Mouse (Mus musculus) limb, embryonic 14.5 days (tissue): ENCODE measurements around the gene Vmn1r40. TPM values are rescaled to one million over a fixed set of nuclear protein-coding genes. Genes with fewer than 3 reads are reported as not detected.
A peak's percentile ranks its signal among the peaks of the same experiment; 100 is the strongest.

Experiments
- ATAC-seq: fragments of 200-750 bp; cut with Nextera tagmentation; 2 replicates; pipeline ENCODE4 v1.8.0; 2017; ENCODE audit warnings: low read depth, moderate number of reproducible peaks, moderate TSS enrichment; ENCODE audit not compliant: low FRiP score
- DNase-seq: peaks from one replicate; pipeline ENCODE4 v3.0.0-alpha.2; 2015; ENCODE audit warnings: low spot score
- H3K27ac ChIP-seq: fragments of 300-500 bp; sonication (generic); replicated peaks from 2 replicates; pipeline ENCODE4 v1.5.1; 2014; ENCODE audit warnings: low read depth, mild to moderate bottlenecking, low read length, moderate library complexity, mixed read lengths
- H3K27me3 ChIP-seq: fragments of 300-500 bp; sonication (generic); 2 replicates; pipeline ENCODE4 v1.6.1; 2014; ENCODE audit warnings: low read length, mixed read lengths; ENCODE audit not compliant: control insufficient read depth, insufficient read depth
- H3K36me3 ChIP-seq: fragments of 300-500 bp; sonication (generic); 2 replicates; pipeline ENCODE4 v1.6.1; 2014; ENCODE audit warnings: mild to moderate bottlenecking, low read length, moderate library complexity, mixed read lengths; ENCODE audit not compliant: control insufficient read depth, insufficient read depth
- H3K4me1 ChIP-seq: fragments of 300-500 bp; sonication (generic); 2 replicates; pipeline ENCODE4 v1.6.1; 2014; ENCODE audit warnings: antibody characterized with exemption, low read length, mixed read lengths; ENCODE audit not compliant: control insufficient read depth, insufficient read depth
- H3K4me2 ChIP-seq: fragments of 300-500 bp; sonication (generic); replicated peaks from 2 replicates; pipeline ENCODE4 v1.6.1; 2014; ENCODE audit warnings: low read depth, mild to moderate bottlenecking, low read length, moderate library complexity; ENCODE audit not compliant: severe bottlenecking
- H3K4me3 ChIP-seq: fragments of 300-500 bp; sonication (generic); replicated peaks from 2 replicates; pipeline ENCODE4 v1.5.1; 2014; ENCODE audit warnings: low read length
- H3K9ac ChIP-seq: fragments of 300-500 bp; sonication (generic); 2 replicates; pipeline ENCODE4 v1.6.1; 2014; ENCODE audit warnings: mild to moderate bottlenecking, low read depth, low read length, moderate library complexity; ENCODE audit not compliant: severe bottlenecking
- H3K9me3 ChIP-seq: fragments of 300-500 bp; sonication (generic); 2 replicates; pipeline ENCODE4 v1.6.1; 2016; ENCODE audit warnings: low read length; ENCODE audit not compliant: control insufficient read depth
- POLR2A ChIP-seq: fragments of 200-500 bp; IDR thresholded peaks from 2 replicates; pipeline ENCODE4 v1.8.0; 2012; ENCODE audit warnings: inconsistent platforms, mild to moderate bottlenecking, moderate library complexity, borderline replicate concordance; ENCODE audit not compliant: insufficient read depth, insufficient read length; ENCODE audit errors: extremely low read depth
- WGBS: fragments of 180-500 bp; shearing (Covaris S2); extraction: QIAGEN DNeasy Blood & Tissue Kit; methylation state at CpG from one replicate; pipeline ENCODE4 v1.1.7; 2014; 5-methylcytosine and 5-hydroxymethylcytosine counted together
- polyA plus RNA-seq, 2 experiments: library from polyadenylated mRNA; depleted of rRNA in 1 of 2; stranded (reverse) in 1 of 2; unstranded in 1 of 2; fragments of >200 nt; fragmentation: Nextera tagmentation in 1 of 2; extraction: Ambion mirVana in 1 of 2; gene quantifications; 2 replicates each; pipeline versions ENCODE4 v1.2.1 to v1.2.3; 2012 to 2014

Vmn1r40 gene
- polyA plus RNA-seq, 2 experiments: not detected

DNA sequence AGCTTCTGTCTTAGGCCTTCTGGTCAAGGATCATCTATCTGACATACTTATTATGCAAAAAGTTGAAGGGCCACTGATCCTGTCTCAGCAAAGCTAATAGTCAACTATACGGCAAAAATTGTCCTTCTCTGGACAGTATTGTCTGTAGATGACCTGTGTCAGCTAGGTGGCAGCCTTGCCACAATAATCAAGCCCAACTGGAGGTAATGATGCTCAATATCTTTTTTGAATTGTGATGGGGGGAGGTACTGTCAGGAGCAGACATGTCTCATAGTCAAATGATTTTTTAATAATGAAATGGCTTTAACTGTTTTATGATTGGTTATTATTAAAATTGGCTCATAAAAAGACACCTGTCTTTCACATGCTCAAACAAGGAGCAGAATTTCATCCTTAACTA lies 23.1 kb upstream of the Vmn1r40 start:
- ATAC-seq (no peak), DNase-seq (peak; percentile 29)
- Histone ChIP-seq H3K4me2 (no peak overlapping the region), H3K4me3 (no peak overlapping the region), H3K36me3 (no peaks in the 10 kb centered on the region), H3K9me3 (no peaks in the 10 kb centered on the region), H3K27me3 (no peaks in the 10 kb centered on the region), H3K4me1 (no peaks in the 10 kb centered on the region), H3K27ac (no peak overlapping the region), H3K9ac (no peak overlapping the region)
- WGBS: 64% methylated on average over 1 of the region's 1 CpGs
- TF ChIP-seq POLR2A: no peak

DNA sequence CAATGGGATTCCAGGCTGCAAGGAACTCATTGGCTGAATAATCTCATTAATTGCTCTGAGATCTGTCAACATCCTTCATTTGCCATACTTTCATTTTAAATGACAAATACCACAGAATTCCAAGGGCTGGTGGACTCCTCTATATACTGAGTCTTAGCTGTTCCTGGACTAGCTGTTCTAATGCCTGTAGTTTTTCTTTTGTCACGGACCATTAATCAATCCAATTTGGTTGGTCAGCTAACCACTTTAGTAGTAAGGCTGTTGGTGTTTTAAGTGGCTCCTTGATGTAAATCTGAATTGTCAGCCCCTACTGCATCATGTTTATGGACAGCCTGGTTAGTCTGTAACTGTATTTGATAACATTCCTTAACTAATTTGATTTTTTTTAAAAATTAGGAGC lies 20.2 kb upstream of the Vmn1r40 start:
- Histone ChIP-seq H3K27ac (no peak overlapping the region), H3K4me3 (no peak overlapping the region), H3K9me3 (no peaks in the 10 kb centered on the region), H3K36me3 (no peaks in the 10 kb centered on the region), H3K4me2 (no peak overlapping the region), H3K9ac (no peak overlapping the region), H3K4me1 (no peaks in the 10 kb centered on the region), H3K27me3 (no peaks in the 10 kb centered on the region)
- ATAC-seq (no peak), DNase-seq (no peak)
- TF ChIP-seq POLR2A: no peak
- 71% methylated on average over 1 of the region's 1 CpGs for WGBS

DNA sequence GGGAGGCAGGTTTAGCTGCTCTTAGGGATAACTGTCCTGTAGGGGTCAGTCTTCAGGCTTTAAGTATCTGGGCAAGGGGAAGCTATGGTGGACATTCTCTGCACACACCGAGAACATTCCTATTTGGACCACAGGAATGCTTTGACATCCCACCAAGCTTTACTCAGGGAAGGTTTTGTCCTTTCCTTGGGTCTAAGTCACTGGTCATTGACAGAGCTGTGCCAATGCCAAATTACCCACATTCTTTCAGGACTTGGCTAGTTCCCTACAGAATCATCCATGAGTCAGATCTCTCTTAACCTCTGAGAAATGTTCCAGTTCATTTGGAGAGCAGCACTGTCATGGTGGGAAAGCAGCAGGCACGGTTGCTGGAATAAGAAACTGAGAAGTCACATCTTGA lies 716 bp upstream of the Vmn1r40 start:
- WGBS: 72% methylated on average over 2 of the region's 2 CpGs
- no peaks in the 10 kb centered on the region for H3K4me1 ChIP-seq
- no peak for ATAC-seq

DNA sequence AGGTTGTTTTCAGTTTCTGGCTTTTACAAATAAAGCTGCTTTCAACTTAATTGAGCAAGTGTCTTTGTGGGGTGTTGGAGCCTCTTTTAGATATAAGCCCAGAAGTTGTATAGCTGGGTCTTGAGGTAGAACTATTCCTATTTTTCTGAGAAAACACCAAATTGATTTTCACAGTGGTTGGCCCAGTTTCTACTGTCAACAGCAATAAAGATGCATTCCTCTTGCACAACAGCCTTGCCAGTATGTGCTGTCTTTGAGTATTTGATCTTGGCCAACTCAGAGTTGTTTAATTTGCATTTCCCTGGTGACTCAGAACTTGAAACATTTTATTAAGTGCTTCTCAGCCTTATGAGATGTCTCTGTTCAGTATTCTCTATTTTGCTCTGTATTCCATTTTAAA lies 10.7 kb downstream of the Vmn1r40 start:
- ATAC-seq: no peak

More for the DNA sequence above, 716 bp upstream of the Vmn1r40 start:
- Histone ChIP-seq H3K27ac (no peak overlapping the region), H3K4me2 (no peak overlapping the region), H3K4me3 (no peak overlapping the region), H3K36me3 (no peaks in the 10 kb centered on the region), H3K27me3 (no peaks in the 10 kb centered on the region), H3K9ac (no peak overlapping the region), H3K9me3 (no peaks in the 10 kb centered on the region)
- no peak for TF ChIP-seq POLR2A
- no peak for DNase-seq

DNA sequence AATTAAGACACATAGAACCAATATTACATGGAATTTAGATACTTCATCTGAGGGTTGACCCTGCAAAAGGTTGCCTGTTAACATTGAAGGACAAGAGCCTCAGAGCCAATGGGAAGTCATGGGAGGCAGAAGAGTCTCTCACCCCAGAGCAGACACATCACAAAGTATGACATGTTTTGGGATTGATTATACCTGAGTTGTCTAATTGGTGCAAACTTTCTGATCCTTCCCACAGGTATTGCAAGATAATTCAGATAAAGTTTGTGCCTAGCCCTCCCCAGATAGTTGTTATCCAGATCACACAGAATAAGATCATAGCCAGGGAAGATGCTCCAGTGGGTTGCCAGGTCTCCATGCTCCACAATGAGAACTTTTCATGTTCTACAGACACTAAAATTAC lies 33.1 kb downstream of the Vmn1r40 start, which contains the start of gene Vmn1r41:
TSS of gene Vmn1r41 (plus strand) at position 301 of the 400 bp plus-strand sequence.
- no peak for ATAC-seq
- TF ChIP-seq POLR2A: no peak

More for the DNA sequence above, 10.7 kb downstream of the Vmn1r40 start:
- no peaks in the 10 kb centered on the region for H3K27me3 ChIP-seq
- no peaks in the 10 kb centered on the region for H3K36me3 ChIP-seq
- H3K4me2 ChIP-seq: no peak overlapping the region
- no peak for DNase-seq
- H3K4me1 ChIP-seq: no peaks in the 10 kb centered on the region
- H3K9me3 ChIP-seq: no peaks in the 10 kb centered on the region
- no peak overlapping the region for H3K4me3 ChIP-seq
- no peak overlapping the region for H3K27ac ChIP-seq
- no peak overlapping the region for H3K9ac ChIP-seq
- TF ChIP-seq POLR2A: no peak

DNA sequence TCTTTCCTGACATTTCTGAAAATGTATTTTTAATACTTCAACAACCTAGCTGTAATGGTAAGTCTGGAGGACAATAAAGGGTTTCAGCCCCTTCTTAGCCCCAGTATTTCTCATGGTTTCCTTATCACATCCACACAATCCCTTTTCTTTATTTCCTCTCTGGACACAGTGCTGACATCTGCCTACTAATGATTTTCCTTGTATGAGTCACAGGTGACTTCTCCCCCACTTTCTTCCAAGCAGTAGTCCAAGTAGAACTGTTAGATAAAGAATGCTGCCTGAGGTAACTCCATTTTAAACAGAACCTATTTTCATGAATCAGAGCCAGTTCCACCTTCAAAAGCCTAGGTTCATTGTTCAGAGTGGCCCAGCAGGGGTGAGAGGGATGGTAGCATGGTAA lies 35.5 kb downstream of the Vmn1r40 start:
- no peaks in the 10 kb centered on the region for H3K36me3 ChIP-seq
- no peak for TF ChIP-seq POLR2A
- H3K27ac ChIP-seq: no peak overlapping the region
- H3K27me3 ChIP-seq: no peaks in the 10 kb centered on the region
- no peak for ATAC-seq
- H3K9me3 ChIP-seq: no peaks in the 10 kb centered on the region
- H3K4me3 ChIP-seq: no peak overlapping the region
- no peak overlapping the region for H3K9ac ChIP-seq
- no peak overlapping the region for H3K4me2 ChIP-seq
- H3K4me1 ChIP-seq: no peaks in the 10 kb centered on the region
- no peak for DNase-seq

More for the DNA sequence above, 33.1 kb downstream of the Vmn1r40 start, which contains the start of gene Vmn1r41:
- Histone ChIP-seq H3K4me3 (no peak within 1 kb of the TSS), H3K4me1 (no peaks in the 10 kb centered on the region), H3K27ac (no peak within 1 kb of the TSS), H3K9me3 (no peaks in the 10 kb centered on the region), H3K36me3 (no peaks in the 10 kb centered on the region), H3K27me3 (no peaks in the 10 kb centered on the region), H3K4me2 (no peak within 1 kb of the TSS), H3K9ac (no peak within 1 kb of the TSS)
- no peak for DNase-seq

Other genes starting within 250 kb of the Vmn1r40 start
- 40.6 and 72.3 TPM in 2 replicates for gene Chchd6, start 111.9 kb upstream of the Vmn1r40 start, polyA plus RNA-seq (2012; rRNA removed)
- gene Chchd6, start 111.9 kb upstream of the Vmn1r40 start, polyA plus RNA-seq (2014; fragmentation: Nextera tagmentation; extraction: Ambion mirVana): 55.9 and 66.7 TPM in 2 replicates
- 6.7 and 6.8 TPM in 2 replicates for gene Txnrd3, start 63.6 kb upstream of the Vmn1r40 start, polyA plus RNA-seq (2012; rRNA removed)
- gene Txnrd3, start 63.6 kb upstream of the Vmn1r40 start, polyA plus RNA-seq (2014; fragmentation: Nextera tagmentation; extraction: Ambion mirVana): 11.0 and 11.6 TPM in 2 replicates
- gene Vmn1r41, start 33.2 kb downstream of the Vmn1r40 start, polyA plus RNA-seq (2012; rRNA removed): not detected in 2 replicates
- gene Vmn1r41, start 33.2 kb downstream of the Vmn1r40 start, polyA plus RNA-seq (2014; fragmentation: Nextera tagmentation; extraction: Ambion mirVana): not detected in 2 replicates
- gene Vmn1r42, start 168.9 kb downstream of the Vmn1r40 start, polyA plus RNA-seq (2012; rRNA removed): not detected in 2 replicates
- not detected in 2 replicates for gene Vmn1r42, start 168.9 kb downstream of the Vmn1r40 start, polyA plus RNA-seq (2014; fragmentation: Nextera tagmentation; extraction: Ambion mirVana)
- gene Vmn1r43, start 168.9 kb downstream of the Vmn1r40 start, polyA plus RNA-seq (2012; rRNA removed): not detected in 2 replicates
- not detected in 2 replicates for gene Vmn1r43, start 168.9 kb downstream of the Vmn1r40 start, polyA plus RNA-seq (2014; fragmentation: Nextera tagmentation; extraction: Ambion mirVana)
- gene Vmn1r44, start 176.1 kb downstream of the Vmn1r40 start, polyA plus RNA-seq (2012; rRNA removed): not detected in 2 replicates
- not detected in 2 replicates for gene Vmn1r44, start 176.1 kb downstream of the Vmn1r40 start, polyA plus RNA-seq (2014; fragmentation: Nextera tagmentation; extraction: Ambion mirVana)
- not detected in 2 replicates for gene Vmn1r45, start 233.1 kb downstream of the Vmn1r40 start, polyA plus RNA-seq (2012; rRNA removed)
- gene Vmn1r45, start 233.1 kb downstream of the Vmn1r40 start, polyA plus RNA-seq (2014; fragmentation: Nextera tagmentation; extraction: Ambion mirVana): not detected in 2 replicates